Mouse (Mus musculus) CH12.LX (cell line): ENCODE results near the gene Bard1. TPM values are rescaled to one million over a fixed set of nuclear protein-coding genes. Genes with fewer than 3 reads are reported as not detected.

Experiments
- DNase-seq: peaks from one replicate; pipeline ENCODE4 v3.0.0-alpha.2; 2013; ENCODE audit errors: extremely low read depth
- H3K27ac ChIP-seq: 2 replicates; pipeline ENCODE4 v1.5.1; 2012; ENCODE audit warnings: low read depth, mild to moderate bottlenecking, control low read depth, moderate library complexity; ENCODE audit not compliant: insufficient read depth
- H3K27me3 ChIP-seq: replicated peaks from 2 replicates; pipeline ENCODE3; 2012; ENCODE audit warnings: inconsistent platforms
- H3K36me3 ChIP-seq, 2 experiments: replicated peaks in 1 of 2; 2 replicates each; pipeline versions ENCODE3 to v1.6.1; 2012; ENCODE audit warnings: inconsistent platforms in 1 of 2, low read length in 1 of 2, mild to moderate bottlenecking in 1 of 2, mixed read lengths in 1 of 2, moderate library complexity in 1 of 2; ENCODE audit not compliant: control insufficient read depth in 1 of 2, insufficient read depth in 1 of 2
- H3K4me1 ChIP-seq, 2 experiments: 2 replicates each; pipeline ENCODE4 v1.6.1; 2012; ENCODE audit warnings: inconsistent platforms in 1 of 2, moderate library complexity in 1 of 2; ENCODE audit not compliant: insufficient read depth in 2 of 2, control insufficient read depth in 1 of 2
- H3K4me2 ChIP-seq: 2 replicates; pipeline ENCODE4 v1.6.1; 2012; ENCODE audit warnings: low read depth, mild to moderate bottlenecking, control low read depth; ENCODE audit not compliant: poor library complexity, insufficient read depth, severe bottlenecking
- H3K4me3 ChIP-seq, 3 experiments: fragments of 150-350 bp in 1 of 3; sonication (generic) in 1 of 3; replicated peaks in 1 of 3; 2 replicates each; pipeline versions ENCODE3 to v1.5.1; 2011 to 2012; ENCODE audit warnings: low read depth in 2 of 3, low read length in 2 of 3, mild to moderate bottlenecking in 2 of 3, moderate library complexity in 2 of 3, control low read depth in 1 of 3, improper control_type of control experiment in 1 of 3, inconsistent platforms in 1 of 3, mixed read lengths in 1 of 3; ENCODE audit not compliant: poor library complexity in 1 of 3
- H3K79me2 ChIP-seq: replicated peaks from 2 replicates; pipeline ENCODE4 v1.6.1; 2012; ENCODE audit warnings: mild to moderate bottlenecking, moderate library complexity; ENCODE audit not compliant: control insufficient read depth, poor library complexity, insufficient read depth, severe bottlenecking; ENCODE audit errors: extremely low read depth
- H3K9ac ChIP-seq: 2 replicates; pipeline ENCODE4 v1.6.1; 2012; ENCODE audit warnings: low read depth, mild to moderate bottlenecking, control low read depth, moderate library complexity; ENCODE audit not compliant: insufficient read depth
- H3K9me3 ChIP-seq: replicated peaks from 2 replicates; pipeline ENCODE3; 2012; ENCODE audit warnings: low read length, inconsistent platforms, mixed read lengths
- BHLHE40 ChIP-seq: IDR thresholded peaks from 2 replicates; pipeline ENCODE4 v1.6.1; 2011; ENCODE audit warnings: mild to moderate bottlenecking, low read depth, low read length, improper control_type of control experiment
- CTCF ChIP-seq, 2 experiments: IDR thresholded peaks in 1 of 2; conservative IDR thresholded peaks in 1 of 2; 2 replicates each; pipeline ENCODE4 v1.5.1; 2011 to 2012; ENCODE audit warnings: low read depth in 2 of 2, low read length in 2 of 2, improper control_type of control experiment in 1 of 2, inconsistent platforms in 1 of 2, mild to moderate bottlenecking in 1 of 2, moderate library complexity in 1 of 2
- E2F4 ChIP-seq: IDR thresholded peaks from 2 replicates; pipeline ENCODE4 v1.6.1; 2011; ENCODE audit warnings: low read depth, low read length, improper control_type of control experiment; ENCODE audit not compliant: insufficient replicate concordance
- EP300 ChIP-seq: IDR thresholded peaks from 2 replicates; pipeline ENCODE4 v1.6.1; 2011; ENCODE audit warnings: low read length, improper control_type of control experiment
- ETS1 ChIP-seq: conservative IDR thresholded peaks from 2 replicates; pipeline ENCODE4 v1.6.1; 2012; ENCODE audit warnings: low read depth, mild to moderate bottlenecking, inconsistent platforms, low read length, improper control_type of control experiment, moderate library complexity
- IRF4 ChIP-seq: IDR thresholded peaks from 2 replicates; pipeline ENCODE4 v1.6.1; 2014; ENCODE audit warnings: low read depth, mild to moderate bottlenecking, inconsistent platforms, low read length, improper control_type of control experiment
- JUND ChIP-seq: conservative IDR thresholded peaks from 2 replicates; pipeline ENCODE4 v1.6.1; 2011; ENCODE audit warnings: low read depth, low read length, improper control_type of control experiment
- MAZ ChIP-seq: IDR thresholded peaks from 2 replicates; pipeline ENCODE4 v1.6.1; 2012; ENCODE audit warnings: low read depth, mild to moderate bottlenecking, inconsistent platforms, low read length, improper control_type of control experiment, moderate library complexity
- POLR2A ChIP-seq: IDR thresholded peaks from 2 replicates; pipeline ENCODE4 v1.6.1; 2011; ENCODE audit warnings: low read depth, mild to moderate bottlenecking, improper control_type of control experiment, low read length
- POLR2AphosphoS2 ChIP-seq: IDR thresholded peaks from 2 replicates; pipeline ENCODE4 v1.6.1; 2011; ENCODE audit warnings: low read depth, low read length, improper control_type of control experiment
- RAD21 ChIP-seq: IDR thresholded peaks from 2 replicates; pipeline ENCODE4 v1.6.1; 2011; ENCODE audit warnings: low read depth, mild to moderate bottlenecking, low read length, improper control_type of control experiment, moderate library complexity
- RCOR1 ChIP-seq: conservative IDR thresholded peaks from 2 replicates; pipeline ENCODE4 v1.6.1; 2012; ENCODE audit warnings: low read depth, mild to moderate bottlenecking, inconsistent platforms, low read length, improper control_type of control experiment
- SMC3 ChIP-seq: IDR thresholded peaks from 2 replicates; pipeline ENCODE4 v1.6.1; 2011; ENCODE audit warnings: low read depth, low read length, improper control_type of control experiment
- TBP ChIP-seq: conservative IDR thresholded peaks from 2 replicates; pipeline ENCODE4 v1.6.1; 2011; ENCODE audit warnings: low read depth, low read length, improper control_type of control experiment
- TCF12 ChIP-seq: IDR thresholded peaks from 2 replicates; pipeline ENCODE4 v1.6.1; 2014; ENCODE audit warnings: low read depth, mild to moderate bottlenecking, inconsistent platforms, low read length, improper control_type of control experiment
- USF2 ChIP-seq: conservative IDR thresholded peaks from 2 replicates; pipeline ENCODE4 v1.6.1; 2011; ENCODE audit warnings: low read depth, low read length, improper control_type of control experiment
- ZNF384 ChIP-seq: IDR thresholded peaks from 2 replicates; pipeline ENCODE4 v1.6.1; 2012; ENCODE audit warnings: low read depth, low read length, improper control_type of control experiment, inconsistent platforms
- dilution Hi-C: fragments of 300-500 bp; cut with MboI; formaldehyde crosslinking; loops from 2 replicates; pipeline ENCODE4 v1.14.3; 2020; ENCODE audit warnings: low sequenced_read_pairs; ENCODE audit not compliant: extremely low pct_unique_long_range_greater_than_20kb, extremely low pct_ligation_motif_present
- in situ Hi-C: fragments of 300-500 bp; cut with MboI; formaldehyde crosslinking; loops from 3 replicates; pipeline ENCODE4 v1.14.3; 2019; ENCODE audit warnings: low sequenced_read_pairs, low pct_ligation_motif_present, low pct_unique_long_range_greater_than_20kb, mixed read lengths
- polyA plus RNA-seq: library from polyadenylated mRNA; unstranded; fragments of >175 nt; gene quantifications from 2 replicates; pipeline ENCODE4 v1.2.1, GENCODE M21; 2012; ENCODE audit warnings: low read depth; ENCODE audit not compliant: insufficient read length
- total RNA-seq, 2 experiments: library from RNA; depleted of rRNA; stranded (reverse); fragments of 300-350 nt in 1 of 2; fragments of >200 nt in 1 of 2; gene quantifications; 2 replicates each; pipeline ENCODE4 v1.2.3; 2012 to 2014

Gene Bard1
- total and polyA plus RNA-seq, 3 experiments: 7.1 to 9.5 (median 8.8) TPM

DNA sequence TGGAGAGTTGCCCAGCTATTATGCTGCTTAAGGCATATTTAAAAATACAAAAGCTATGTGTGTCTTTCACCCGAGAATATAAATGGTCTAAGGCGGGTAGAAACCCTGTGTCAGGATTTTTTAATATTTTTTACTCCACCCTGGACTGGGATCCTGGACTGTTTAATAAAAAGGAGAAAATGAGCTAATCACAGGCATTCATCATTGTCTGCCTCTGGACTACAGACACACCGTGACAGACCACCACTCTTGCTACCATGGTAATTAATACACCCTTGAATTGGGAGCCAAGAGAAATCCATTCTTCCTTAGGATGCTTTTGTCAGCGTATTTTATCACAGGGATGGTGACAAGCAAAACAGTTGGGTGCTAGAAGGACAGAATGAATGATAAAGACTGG, 14.3 kb upstream of the Bard1 start:
- Histone ChIP-seq H3K4me1 (peaks cover 9 to 30% of the 10 kb centered on the region in 2 experiments), H3K4me2 (no peak overlapping the region), H3K9ac (no peak overlapping the region), H3K79me2 (no peaks in the 10 kb centered on the region), H3K27ac (no peak overlapping the region), H3K9me3 (no peaks in the 10 kb centered on the region), H3K36me3 (no peaks in the 10 kb centered on the region), H3K27me3 (no peaks in the 10 kb centered on the region), H3K4me3 (no peak overlapping the region)
- in situ Hi-C loops: no loop called here
- TF ChIP-seq RAD21: no peak
- TF ChIP-seq ETS1: no peak
- TF ChIP-seq TBP: no peak
- TF ChIP-seq RCOR1: no peak
- TF ChIP-seq CTCF (conservative IDR thresholded peaks at IDR 0.05 in 1 of 2, IDR thresholded peaks at IDR 0.05 in 1 of 2; ENCODE audit: low read depth in 2 of 2, low read length in 2 of 2): no peak
- no peak for TF ChIP-seq E2F4
- no peak for TF ChIP-seq MAZ
- TF ChIP-seq USF2: no peak
- no peak for TF ChIP-seq JUND
- no peak for TF ChIP-seq SMC3
- no peak for DNase-seq
- dilution Hi-C loops: no loop called here

DNA sequence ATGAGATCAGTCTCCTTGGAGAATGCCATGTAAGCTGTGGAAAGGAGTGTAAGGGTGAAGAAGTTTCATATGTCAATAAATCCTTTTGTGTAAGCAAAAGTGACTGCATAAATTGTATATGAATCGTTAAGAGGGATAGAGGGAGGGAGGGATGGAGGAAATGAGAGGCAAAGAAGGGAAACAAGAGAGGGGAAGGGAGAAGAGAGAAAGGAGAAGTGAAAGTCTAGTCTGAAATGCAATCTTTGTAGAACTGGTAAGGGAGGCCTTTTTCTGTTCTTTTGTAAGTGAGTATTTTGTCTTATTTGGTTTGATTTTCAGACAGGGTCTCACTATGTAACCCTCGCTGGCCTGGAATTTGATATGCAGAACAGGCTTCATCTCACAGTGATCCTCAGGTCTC, 12.8 kb upstream of the Bard1 start:
- peak; percentile 43 for DNase-seq
- peak overlapping the region; percentile 27 for H3K4me2 ChIP-seq
- no peaks in the 10 kb centered on the region for H3K79me2 ChIP-seq
- H3K4me1 ChIP-seq: peaks cover 9 to 35% of the 10 kb centered on the region in 2 experiments
- dilution Hi-C loops: no loop called here
- TF ChIP-seq ZNF384 (no peak), BHLHE40 (peak; percentile 28; the same call in 1 of the 2 replicates), TCF12 (peak; percentile 30; the same call in 1 of the 2 replicates), ETS1 (0 out of 2 replicates have a peak, but pooled peaks have one; percentile 7), POLR2A (no peak), EP300 (peak; percentile 98), POLR2AphosphoS2 (no peak), IRF4 (peak; percentile 98), JUND (no peak; the same call in 1 of the 2 replicates)
- no peaks in the 10 kb centered on the region for H3K36me3 ChIP-seq
- H3K27ac ChIP-seq: no peak overlapping the region
- H3K9me3 ChIP-seq: no peaks in the 10 kb centered on the region
- no peaks in the 10 kb centered on the region for H3K27me3 ChIP-seq
- in situ Hi-C loops: no loop called here
- H3K4me3 ChIP-seq: no peak overlapping the region
- H3K9ac ChIP-seq: peak overlapping the region; percentile 23; the same call in 1 of the 2 replicates
